ENCODE assay signal across 9 mouse cellular contexts in genomic region chr15:102442490-102442889, GRCm38 (mm10). TPM values are rescaled to one million over a fixed set of nuclear protein-coding genes. Genes with fewer than 3 reads are reported as not detected.
A peak's percentile ranks its signal among the peaks of the same experiment; 100 is the strongest.
DNase-seq lines count a peak whose midpoint lies in the region; ATAC-seq and TF ChIP-seq lines count a peak whose summit lies in the region.
"Had no signal": no experiment of that assay in that cellular context is flagged by ENCODE, and none has a peak within 500 bp of the region (broad histone marks: within the 10 kb centered on the region; RNA-seq: fewer than 3 reads in every experiment).

No protein-coding gene starts in this region.

- DNase-seq in 3T3-L1 (ENCODE audit: low read depth, low spot score) = peak; percentile 97
- DNase-seq in Muller cell, postnatal 12 days (ENCODE audit: inconsistent ontology term) = peak; percentile 64
- DNase-seq in cerebellum, postnatal 10 days = peak; percentile 89 to 92
- peak; percentile 88 for DNase-seq in gastrocnemius, adult 2 months
- DNase-seq in kidney, adult 8-10 months = peak; percentile 72 to 94
- peak; percentile 88 for DNase-seq in limb, embryonic 14.5 days (ENCODE audit: low spot score)
- DNase-seq in testis, postnatal 14 days (ENCODE audit: low spot score) = peak; percentile 64

- TF ChIP-seq POLR2A in limb, embryonic 14.5 days (IDR thresholded peaks at IDR 0.05; ENCODE audit: borderline replicate concordance, extremely low read depth, insufficient read depth, insufficient read length) = no peak

- H3K4me1 ChIP-seq in limb, embryonic 14.5 days (ENCODE audit: control insufficient read depth, insufficient read depth, low read length) = no peaks in the 10 kb centered on the region
- H3K4me1 ChIP-seq in neural tube, embryonic 15.5 days = no peaks in the 10 kb centered on the region

- H3K9ac ChIP-seq in limb, embryonic 14.5 days (ENCODE audit: low read depth, low read length, severe bottlenecking) = no peak overlapping the region
- H3K9ac ChIP-seq in neural tube, embryonic 15.5 days (replicated peaks) = no peak overlapping the region
- H3K9ac ChIP-seq: heart, embryonic 13.5 days had no signal

- H3K36me3 ChIP-seq in limb, embryonic 14.5 days (ENCODE audit: control insufficient read depth, insufficient read depth, low read length) = peaks cover 2% of the 10 kb centered on the region; the same call in 1 of the 2 replicates
- 0 out of 2 replicates have a peak, but pooled peaks cover 9% of the 10 kb centered on the region for H3K36me3 ChIP-seq in neural tube, embryonic 15.5 days

- WGBS in limb, embryonic 14.5 days = 50% methylated on average over 2 of the region's 2 CpGs
- WGBS in neural tube, embryonic 15.5 days = 49% methylated on average over 2 of the region's 2 CpGs

- H3K4me2 ChIP-seq in limb, embryonic 14.5 days (replicated peaks; ENCODE audit: low read depth, low read length, severe bottlenecking) = no peak overlapping the region
- H3K4me2 ChIP-seq in neural tube, embryonic 15.5 days = no peak overlapping the region
- H3K4me2 ChIP-seq: heart, embryonic 13.5 days had no signal

- no peaks in the 10 kb centered on the region for H3K27me3 ChIP-seq in limb, embryonic 14.5 days (ENCODE audit: control insufficient read depth, insufficient read depth, low read length)
- H3K27me3 ChIP-seq in neural tube, embryonic 15.5 days (replicated peaks) = no peaks in the 10 kb centered on the region
- H3K27me3 ChIP-seq: heart, embryonic 13.5 days had no signal

- ATAC-seq in limb, embryonic 14.5 days (ENCODE audit: low FRiP score, low read depth) = 0 out of 2 replicates have a peak, but pooled peaks have one; percentile 31
- peak; percentile 57; the same call in 1 of the 2 replicates for ATAC-seq in neural tube, embryonic 15.5 days (ENCODE audit: low FRiP score)

- H3K27ac ChIP-seq in gastrocnemius, adult 2 months = no peak overlapping the region
- H3K27ac ChIP-seq in limb, embryonic 14.5 days (replicated peaks; ENCODE audit: low read depth, low read length) = no peak overlapping the region
- H3K27ac ChIP-seq in neural tube, embryonic 15.5 days (replicated peaks) = no peak overlapping the region
- H3K27ac ChIP-seq: heart, embryonic 13.5 days had no signal

- no peak overlapping the region for H3K4me3 ChIP-seq in gastrocnemius, adult 2 months
- H3K4me3 ChIP-seq in limb, embryonic 14.5 days (replicated peaks; ENCODE audit: low read length) = no peak overlapping the region
- no peak overlapping the region for H3K4me3 ChIP-seq in neural tube, embryonic 15.5 days (replicated peaks)
- H3K4me3 ChIP-seq: heart, embryonic 13.5 days had no signal

- intact Hi-C loops in gastrocnemius, adult 2 months (cut with DNase I) = loop anchor here (1.0 to 5.0 kb wide), 2 partner anchors 61 to 100 kb away; no protein-coding TSS in a partner anchor

- peak; percentile 93; the same call in 1 of the 2 replicates for TF ChIP-seq CTCF in gastrocnemius, adult 2 months (IDR thresholded peaks at IDR 0.05)

- no peaks in the 10 kb centered on the region for H3K9me3 ChIP-seq in limb, embryonic 14.5 days (ENCODE audit: control insufficient read depth, low read length)
- no peaks in the 10 kb centered on the region for H3K9me3 ChIP-seq in neural tube, embryonic 15.5 days (replicated peaks)
- H3K9me3 ChIP-seq: heart, embryonic 13.5 days had no signal

RNA-seq across cellular contexts. Expression of gene Amhr2, which starts 2.7 kb away (rescaled TPM):
- 1 to 10 TPM; 7.2 to 9.5 TPM for total RNA-seq in gastrocnemius, adult 2 months (2021)
- polyA plus RNA-seq in limb, embryonic 14.5 days (2012; rRNA removed) = 0.53 and 0.67 TPM in 2 replicates
- 0.25 and 1.1 TPM in 2 replicates for polyA plus RNA-seq in limb, embryonic 14.5 days (2014; fragmentation: Nextera tagmentation; extraction: Ambion mirVana)
- 0.83 and 1.1 TPM in 2 replicates for polyA plus RNA-seq in neural tube, embryonic 15.5 days (2015; fragmentation: Nextera tagmentation; extraction: Ambion mirVana)

RNA-seq across cellular contexts. Expression of gene Prr13, which starts 16.3 kb away (rescaled TPM):
- total RNA-seq in gastrocnemius, adult 2 months (2021) = 10 to 100 TPM; 17.3 to 18.2 TPM
- 67.8 and 74.6 TPM in 2 replicates for polyA plus RNA-seq in limb, embryonic 14.5 days (2012; rRNA removed)
- polyA plus RNA-seq in limb, embryonic 14.5 days (2014; fragmentation: Nextera tagmentation; extraction: Ambion mirVana) = 76.6 and 81.6 TPM in 2 replicates
- polyA plus RNA-seq in neural tube, embryonic 15.5 days (2015; fragmentation: Nextera tagmentation; extraction: Ambion mirVana) = 80.9 and 87.7 TPM in 2 replicates

RNA-seq across cellular contexts. Expression of gene Pcbp2, which starts 27.8 kb away (rescaled TPM):
- total RNA-seq in gastrocnemius, adult 2 months (2021) = 100 to 1,000 TPM; 401 to 459 TPM
- 814 and 942 TPM in 2 replicates for polyA plus RNA-seq in limb, embryonic 14.5 days (2012; rRNA removed)
- 324 and 328 TPM in 2 replicates for polyA plus RNA-seq in limb, embryonic 14.5 days (2014; fragmentation: Nextera tagmentation; extraction: Ambion mirVana)
- 117 and 143 TPM in 2 replicates for polyA plus RNA-seq in neural tube, embryonic 15.5 days (2015; fragmentation: Nextera tagmentation; extraction: Ambion mirVana)

RNA-seq across cellular contexts. Expression of gene Sp1, which starts 36.5 kb away (rescaled TPM):
- total RNA-seq in gastrocnemius, adult 2 months (2021) = 10 to 100 TPM; 23.0 to 25.1 TPM
- polyA plus RNA-seq in limb, embryonic 14.5 days (2012; rRNA removed) = 35.7 and 41.1 TPM in 2 replicates
- polyA plus RNA-seq in limb, embryonic 14.5 days (2014; fragmentation: Nextera tagmentation; extraction: Ambion mirVana) = 17.2 and 17.7 TPM in 2 replicates
- 3.0 and 3.9 TPM in 2 replicates for polyA plus RNA-seq in neural tube, embryonic 15.5 days (2015; fragmentation: Nextera tagmentation; extraction: Ambion mirVana)
